Mouse (Mus musculus) kidney, postnatal 0 days (tissue): ENCODE measurements at regions not wholly inside any gene's neighbourhood (a gene's known extent, or its start where the extent isn't known, plus 50 kb on each side); places are given as distances from the start of the nearest gene placed in this dataset.

ENCODE experiments used
- ATAC-seq: fragments of 200-750 bp; cut with Nextera tagmentation; replicated peaks from 2 replicates; pipeline ENCODE4 v1.8.0; 2017; ENCODE audit warnings: low read depth, moderate number of reproducible peaks, moderate TSS enrichment, moderate library complexity; ENCODE audit not compliant: low FRiP score
- DNase-seq: peaks from one replicate; pipeline ENCODE4 v3.0.0-alpha.2; 2016; ENCODE audit warnings: low spot score
- H3K27ac ChIP-seq: fragments of 300-500 bp; sonication (generic); 2 replicates; pipeline ENCODE4 v1.5.1; 2014; ENCODE audit warnings: mild to moderate bottlenecking
- H3K27me3 ChIP-seq: fragments of 300-500 bp; sonication (generic); 2 replicates; pipeline ENCODE4 v1.6.1; 2014; ENCODE audit warnings: low read length, mixed read lengths; ENCODE audit not compliant: insufficient read depth
- H3K36me3 ChIP-seq: fragments of 300-500 bp; sonication (generic); 2 replicates; pipeline ENCODE4 v1.6.1; 2014; ENCODE audit warnings: low read length, mixed read lengths; ENCODE audit not compliant: insufficient read depth
- H3K4me1 ChIP-seq: fragments of 300-500 bp; sonication (generic); replicated peaks from 2 replicates; pipeline ENCODE4 v1.6.1; 2014; ENCODE audit warnings: antibody characterized with exemption, low read length, mixed read lengths; ENCODE audit not compliant: insufficient read depth
- H3K4me2 ChIP-seq: fragments of 300-500 bp; sonication (generic); 2 replicates; pipeline ENCODE4 v1.6.1; 2014; ENCODE audit warnings: mild to moderate bottlenecking, low read length, moderate library complexity, mixed read lengths
- H3K4me3 ChIP-seq: fragments of 300-500 bp; sonication (generic); replicated peaks from 2 replicates; pipeline ENCODE4 v1.5.1; 2014; ENCODE audit warnings: low read depth, low read length
- H3K9ac ChIP-seq: fragments of 300-500 bp; sonication (generic); 2 replicates; pipeline ENCODE4 v1.6.1; 2014; ENCODE audit warnings: low read depth, low read length
- H3K9me3 ChIP-seq: fragments of 300-500 bp; sonication (generic); replicated peaks from 2 replicates; pipeline ENCODE4 v1.6.1; 2016; ENCODE audit warnings: low read length, inconsistent platforms, mixed read lengths
- CTCF ChIP-seq: IDR thresholded peaks from 2 replicates; pipeline ENCODE4 v1.5.1; 2016; ENCODE audit warnings: antibody characterized with exemption, low read depth, mild to moderate bottlenecking, moderate library complexity
- WGBS: fragments of 180-500 bp; shearing (Covaris S2); extraction: QIAGEN DNeasy Blood & Tissue Kit; methylation state at CpG from one replicate; pipeline ENCODE4 v1.1.7; 2014; 5-methylcytosine and 5-hydroxymethylcytosine counted together

DNA sequence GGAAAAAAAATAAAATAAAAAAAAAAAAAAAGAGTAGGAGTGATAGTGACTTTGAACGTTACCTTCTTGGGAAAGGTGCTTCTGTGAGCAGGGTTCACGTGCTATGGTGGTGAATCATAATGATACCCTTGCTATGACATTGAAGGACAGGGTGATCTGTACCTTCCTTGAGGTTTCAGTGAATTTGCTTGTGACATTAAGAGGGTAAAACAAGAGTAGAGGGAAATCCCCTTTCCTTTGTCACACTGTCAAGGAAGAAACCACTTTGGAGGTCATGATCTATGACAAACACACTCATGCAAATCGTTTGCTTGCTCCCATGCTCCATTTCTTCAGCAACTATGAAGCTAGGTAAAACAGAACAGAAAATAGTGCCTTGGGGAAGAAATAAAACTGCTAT, 623.8 kb upstream of the A1bg start:
- Histone ChIP-seq H3K9ac (no peak overlapping the region), H3K4me2 (no peak overlapping the region), H3K4me3 (no peak overlapping the region), H3K36me3 (no peaks in the 10 kb centered on the region), H3K9me3 (no peaks in the 10 kb centered on the region), H3K27me3 (no peaks in the 10 kb centered on the region), H3K27ac (no peak overlapping the region), H3K4me1 (no peaks in the 10 kb centered on the region)
- WGBS, result 78% methylated on average over 3 of the region's 3 CpGs
- DNase-seq (no peak), ATAC-seq (no peak)
- no peak for TF ChIP-seq CTCF

GRCm38 (mm10) chr15:61544074-61544473, 621.3 kb upstream of the A1bg start:
- ATAC-seq (no peak), DNase-seq (no peak)
- no peak overlapping the region for H3K27ac ChIP-seq
- H3K9ac ChIP-seq, result no peak overlapping the region
- no peaks in the 10 kb centered on the region for H3K36me3 ChIP-seq
- no peaks in the 10 kb centered on the region for H3K9me3 ChIP-seq
- no peak overlapping the region for H3K4me2 ChIP-seq
- no peak for TF ChIP-seq CTCF
- H3K4me3 ChIP-seq, result no peak overlapping the region
- WGBS, result 55% methylated on average over 2 of the region's 2 CpGs
- H3K4me1 ChIP-seq, result 0 out of 2 replicates have a peak, but pooled peaks cover 3% of the 10 kb centered on the region
- no peaks in the 10 kb centered on the region for H3K27me3 ChIP-seq

DNA sequence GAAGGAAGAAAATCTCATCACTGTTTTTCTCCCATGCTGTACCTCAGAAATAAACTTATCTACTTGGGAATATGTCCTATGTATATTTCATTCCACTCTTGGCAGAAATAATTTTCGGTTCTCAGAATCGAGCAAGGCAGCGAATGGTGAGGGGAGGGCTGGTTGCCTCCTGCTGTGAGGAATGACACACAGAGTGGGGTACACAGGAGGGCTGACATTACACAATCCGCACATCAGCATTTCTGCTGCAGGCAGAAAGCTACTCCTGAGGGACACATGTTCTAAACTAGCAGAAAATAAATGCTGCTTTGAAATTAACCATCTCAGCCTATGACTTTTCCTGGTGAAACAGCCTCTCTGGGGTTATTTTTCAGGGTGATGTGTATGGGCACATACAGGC, 618.8 kb upstream of the A1bg start:
- Histone ChIP-seq H3K27me3 (no peaks in the 10 kb centered on the region), H3K4me1 (0 out of 2 replicates have a peak, but pooled peaks cover 3% of the 10 kb centered on the region), H3K4me3 (no peak overlapping the region), H3K36me3 (no peaks in the 10 kb centered on the region), H3K27ac (no peak overlapping the region), H3K9ac (no peak overlapping the region), H3K4me2 (no peak overlapping the region), H3K9me3 (no peaks in the 10 kb centered on the region)
- ATAC-seq (no peak), DNase-seq (no peak)
- 61% methylated on average over 4 of the region's 4 CpGs for whole genome bisulfite sequencing
- TF ChIP-seq CTCF, result no peak

GRCm38 (mm10) chr15:61540753-61541421, 618.1 kb upstream of the A1bg start:
- ATAC-seq, result no peak
- Histone ChIP-seq H3K27me3 (no peaks in the 10 kb centered on the region), H3K4me2 (no peak overlapping the region), H3K27ac (no peak overlapping the region), H3K36me3 (no peaks in the 10 kb centered on the region), H3K9ac (no peak overlapping the region), H3K4me3 (no peak overlapping the region), H3K4me1 (0 out of 2 replicates have a peak, but pooled peaks cover 5% of the 10 kb centered on the region), H3K9me3 (no peaks in the 10 kb centered on the region)
- WGBS, result 56% methylated on average over 10 of the region's 10 CpGs
- TF ChIP-seq CTCF, result no peak
- DNase-seq, result no peak

- Histone ChIP-seq H3K9me3 (no peaks in the 10 kb centered on the region), H3K4me1 (0 out of 2 replicates have a peak, but pooled peaks cover 6% of the 10 kb centered on the region), H3K36me3 (no peaks in the 10 kb centered on the region), H3K4me2 (no peak overlapping the region), H3K9ac (no peak overlapping the region), H3K27ac (no peak overlapping the region), H3K4me3 (no peak overlapping the region), H3K27me3 (no peaks in the 10 kb centered on the region)
- ATAC-seq, result no peak
- TF ChIP-seq CTCF, result no peak
- 70% methylated on average over 5 of the region's 5 CpGs for WGBS
- no peak for DNase-seq
These were observed 616.1 kb upstream of the A1bg start for GRCm38 (mm10) chr15:61538930-61539329.

DNA sequence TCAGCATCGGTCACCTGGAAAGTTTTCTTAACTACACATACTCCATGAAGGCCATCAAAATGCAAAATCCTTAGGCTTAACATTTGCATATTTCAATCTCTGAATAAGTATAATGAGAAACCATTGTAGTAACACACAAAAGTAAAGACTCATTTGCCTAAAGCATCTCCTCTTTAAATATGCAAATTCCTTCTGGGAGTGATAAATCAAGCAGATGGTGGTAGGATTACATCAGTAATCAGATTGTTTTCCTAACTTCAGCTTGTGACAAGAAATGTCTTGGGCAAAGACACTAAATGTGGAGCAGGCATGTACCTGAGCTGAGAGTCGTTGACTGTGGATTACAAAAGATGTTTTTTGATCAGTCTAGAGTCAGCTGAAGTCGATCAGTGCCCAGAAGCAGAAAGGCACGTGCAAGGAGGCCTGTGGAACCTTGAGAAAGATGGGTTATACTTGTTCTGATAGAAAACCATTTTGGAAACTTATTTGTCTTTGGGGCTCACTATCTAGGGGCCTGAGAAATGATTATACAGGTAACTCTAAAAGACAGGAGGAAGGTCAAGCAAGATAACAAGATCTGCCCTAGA, 615.5 kb upstream of the A1bg start:
- ATAC-seq, result no peak
- Histone ChIP-seq H3K4me2 (no peak overlapping the region), H3K36me3 (no peaks in the 10 kb centered on the region), H3K9me3 (no peaks in the 10 kb centered on the region), H3K4me1 (0 out of 2 replicates have a peak, but pooled peaks cover 6% of the 10 kb centered on the region), H3K9ac (no peak overlapping the region), H3K27ac (no peak overlapping the region), H3K27me3 (no peaks in the 10 kb centered on the region), H3K4me3 (no peak overlapping the region)
- no peak for DNase-seq
- no peak for TF ChIP-seq CTCF
- WGBS, result 70% methylated on average over 4 of the region's 4 CpGs
